Mouse (Mus musculus) forebrain, embryonic 15.5 days (tissue): Measurements from ENCODE around the gene Wfdc2. TPM values are rescaled to one million over a fixed set of nuclear protein-coding genes. Genes with fewer than 3 reads are reported as not detected.
A peak's percentile ranks its signal among the peaks of the same experiment; 100 is the strongest.

ENCODE experiments used
- ATAC-seq: fragments of 200-750 bp; cut with Nextera tagmentation; replicated peaks from 2 replicates; pipeline ENCODE4 v1.8.0; 2017; ENCODE audit warnings: mild to moderate bottlenecking, moderate TSS enrichment, moderate library complexity
- H3K27ac ChIP-seq: fragments of 300-500 bp; sonication (generic); replicated peaks from 2 replicates; pipeline ENCODE4 v1.5.1; 2015; ENCODE audit warnings: mild to moderate bottlenecking, inconsistent platforms
- H3K27me3 ChIP-seq: fragments of 300-500 bp; sonication (generic); 2 replicates; pipeline ENCODE4 v1.6.1; 2015; ENCODE audit warnings: inconsistent platforms
- H3K36me3 ChIP-seq: fragments of 300-500 bp; sonication (generic); 2 replicates; pipeline ENCODE4 v1.6.1; 2015; ENCODE audit warnings: mild to moderate bottlenecking, inconsistent platforms
- H3K4me1 ChIP-seq: fragments of 300-500 bp; sonication (generic); 2 replicates; pipeline ENCODE4 v1.6.1; 2015; ENCODE audit warnings: inconsistent platforms
- H3K4me2 ChIP-seq: fragments of 300-500 bp; sonication (generic); replicated peaks from 2 replicates; pipeline ENCODE4 v1.6.1; 2015; ENCODE audit warnings: mild to moderate bottlenecking, inconsistent platforms
- H3K4me3 ChIP-seq: fragments of 300-500 bp; sonication (generic); 2 replicates; pipeline ENCODE4 v1.5.1; 2015; ENCODE audit warnings: mild to moderate bottlenecking, inconsistent platforms
- H3K9ac ChIP-seq: fragments of 300-500 bp; sonication (generic); replicated peaks from 2 replicates; pipeline ENCODE4 v1.6.1; 2015; ENCODE audit warnings: mild to moderate bottlenecking, inconsistent platforms
- H3K9me3 ChIP-seq: fragments of 300-500 bp; sonication (generic); 2 replicates; pipeline ENCODE4 v1.6.1; 2016; ENCODE audit warnings: inconsistent platforms
- WGBS: fragments of 180-500 bp; shearing (Covaris S2); methylation state at CpG from one replicate; pipeline ENCODE4 v1.1.7; 2015; ENCODE audit warnings: mixed read lengths; 5-methylcytosine and 5-hydroxymethylcytosine counted together
- polyA plus RNA-seq: library from polyadenylated mRNA; unstranded; fragments of >200 nt; fragmentation: Nextera tagmentation; extraction: Ambion mirVana; gene quantifications from 2 replicates; pipeline ENCODE4 v1.2.1, GENCODE M21; 2015

Wfdc2 gene
- polyA plus RNA-seq: 4.3 and 4.5 TPM in 2 replicates

DNA sequence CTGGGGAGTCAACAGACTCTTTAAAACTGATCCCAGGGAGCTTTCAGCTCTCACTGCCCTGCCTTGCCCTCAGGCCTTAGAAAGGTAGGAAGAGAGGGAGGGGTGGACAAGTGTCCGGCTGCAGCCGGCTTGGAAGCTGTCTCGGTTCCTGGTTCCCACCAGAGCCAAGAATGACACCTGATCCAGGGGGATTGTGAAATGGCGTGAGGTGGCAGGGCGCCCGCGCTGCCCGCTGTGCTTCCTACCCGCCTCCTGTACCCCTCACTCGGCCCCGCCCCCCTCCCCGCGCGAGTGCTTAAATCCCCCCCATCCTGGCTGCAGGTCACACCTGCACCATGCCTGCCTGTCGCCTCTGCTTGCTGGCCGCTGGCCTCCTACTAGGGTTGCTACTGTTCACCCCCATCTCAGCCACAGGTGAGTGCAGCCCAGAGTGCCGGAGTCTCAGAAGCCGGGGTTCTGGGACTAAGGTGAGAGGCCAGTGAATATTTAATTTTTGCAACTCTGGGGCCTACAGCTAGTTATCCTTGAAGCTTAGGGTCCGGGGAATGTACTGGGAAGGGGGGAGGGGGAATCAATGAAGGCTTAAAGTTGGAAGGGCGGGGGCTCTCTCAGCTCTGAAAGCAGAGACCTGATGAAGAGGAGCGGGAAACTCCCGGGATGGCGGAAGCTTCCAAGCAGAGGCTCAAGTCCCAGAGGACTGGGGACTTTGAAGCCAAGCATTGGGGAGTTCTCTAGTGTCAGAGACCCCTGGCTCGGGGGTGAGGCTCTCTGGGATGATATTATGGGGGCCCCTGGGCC is at the start of gene Wfdc2:
TSS of gene Wfdc2 (plus strand) at position 23 of the 798 bp plus-strand sequence.
- peaks cover 18% of the 10 kb centered on the region for H3K4me1 ChIP-seq
- peaks cover 6% of the 10 kb centered on the region; the same call in 1 of the 2 replicates for H3K27me3 ChIP-seq
- H3K9ac ChIP-seq: peak within 1 kb of the TSS; percentile 53
- H3K4me2 ChIP-seq: peak within 1 kb of the TSS; percentile 99
- no peak for ATAC-seq
- H3K4me3 ChIP-seq: peak within 1 kb of the TSS; percentile 50
- no peak within 1 kb of the TSS for H3K27ac ChIP-seq
- 2% methylated on average over 24 of the region's 24 CpGs for WGBS
- H3K9me3 ChIP-seq: no peaks in the 10 kb centered on the region
- no peaks in the 10 kb centered on the region for H3K36me3 ChIP-seq

- Histone ChIP-seq H3K36me3 (no peaks in the 10 kb centered on the region), H3K9ac (no peak overlapping the region), H3K27me3 (no peaks in the 10 kb centered on the region), H3K9me3 (no peaks in the 10 kb centered on the region), H3K4me1 (peaks cover 1% of the 10 kb centered on the region; the same call in 1 of the 2 replicates), H3K4me2 (no peak overlapping the region), H3K4me3 (no peak overlapping the region), H3K27ac (no peak overlapping the region)
- no peak for ATAC-seq
- 77% methylated on average over 8 of the region's 8 CpGs for WGBS
These were observed 48.8 kb upstream of the Wfdc2 start for GRCm38 (mm10) chr2:164513389-164513788.

DNA sequence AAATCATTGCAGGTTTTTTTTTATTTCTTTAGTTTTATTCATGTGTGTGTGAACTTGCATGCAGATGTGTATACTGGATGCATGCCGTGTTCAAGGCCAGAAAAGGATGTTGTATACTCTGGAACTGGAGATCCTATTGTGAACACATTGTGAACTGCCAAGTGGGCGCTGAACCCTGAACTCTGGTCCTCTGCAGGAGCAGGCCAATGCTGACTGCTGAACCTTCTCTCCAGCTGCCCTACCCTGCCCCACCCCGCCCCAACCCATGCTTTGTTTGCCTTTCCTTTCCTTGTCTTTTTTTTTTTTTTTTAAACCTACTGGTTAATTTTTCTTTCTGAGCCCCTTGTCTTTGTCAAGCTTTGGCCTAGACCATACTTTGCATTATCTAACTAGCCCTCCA is 47.3 kb upstream of the Wfdc2 start:
- Histone ChIP-seq H3K9ac (no peak overlapping the region), H3K9me3 (no peaks in the 10 kb centered on the region), H3K4me2 (no peak overlapping the region), H3K4me3 (no peak overlapping the region), H3K4me1 (peaks cover 8% of the 10 kb centered on the region; the same call in 1 of the 2 replicates), H3K36me3 (no peaks in the 10 kb centered on the region), H3K27me3 (no peaks in the 10 kb centered on the region), H3K27ac (no peak overlapping the region)
- 88% methylated on average over 3 of the region's 3 CpGs for WGBS
- ATAC-seq: no peak

GRCm38 (mm10) chr2:164515897-164516296 is 46.3 kb upstream of the Wfdc2 start:
- ATAC-seq: no peak
- Histone ChIP-seq H3K9ac (no peak overlapping the region), H3K4me2 (no peak overlapping the region), H3K36me3 (no peaks in the 10 kb centered on the region), H3K4me1 (peaks cover 8% of the 10 kb centered on the region; the same call in 1 of the 2 replicates), H3K4me3 (no peak overlapping the region), H3K9me3 (no peaks in the 10 kb centered on the region), H3K27me3 (no peaks in the 10 kb centered on the region), H3K27ac (no peak overlapping the region)
- WGBS: 79% methylated on average over 9 of the region's 9 CpGs

- Histone ChIP-seq H3K4me1 (peaks cover 8% of the 10 kb centered on the region; the same call in 1 of the 2 replicates), H3K4me2 (no peak overlapping the region), H3K27ac (no peak overlapping the region), H3K27me3 (no peaks in the 10 kb centered on the region), H3K4me3 (no peak overlapping the region), H3K9ac (no peak overlapping the region), H3K9me3 (no peaks in the 10 kb centered on the region), H3K36me3 (no peaks in the 10 kb centered on the region)
- 88% methylated on average over 11 of the region's 11 CpGs for WGBS
- no peak for ATAC-seq
These were observed 45.6 kb upstream of the Wfdc2 start for GRCm38 (mm10) chr2:164516592-164516991.

DNA sequence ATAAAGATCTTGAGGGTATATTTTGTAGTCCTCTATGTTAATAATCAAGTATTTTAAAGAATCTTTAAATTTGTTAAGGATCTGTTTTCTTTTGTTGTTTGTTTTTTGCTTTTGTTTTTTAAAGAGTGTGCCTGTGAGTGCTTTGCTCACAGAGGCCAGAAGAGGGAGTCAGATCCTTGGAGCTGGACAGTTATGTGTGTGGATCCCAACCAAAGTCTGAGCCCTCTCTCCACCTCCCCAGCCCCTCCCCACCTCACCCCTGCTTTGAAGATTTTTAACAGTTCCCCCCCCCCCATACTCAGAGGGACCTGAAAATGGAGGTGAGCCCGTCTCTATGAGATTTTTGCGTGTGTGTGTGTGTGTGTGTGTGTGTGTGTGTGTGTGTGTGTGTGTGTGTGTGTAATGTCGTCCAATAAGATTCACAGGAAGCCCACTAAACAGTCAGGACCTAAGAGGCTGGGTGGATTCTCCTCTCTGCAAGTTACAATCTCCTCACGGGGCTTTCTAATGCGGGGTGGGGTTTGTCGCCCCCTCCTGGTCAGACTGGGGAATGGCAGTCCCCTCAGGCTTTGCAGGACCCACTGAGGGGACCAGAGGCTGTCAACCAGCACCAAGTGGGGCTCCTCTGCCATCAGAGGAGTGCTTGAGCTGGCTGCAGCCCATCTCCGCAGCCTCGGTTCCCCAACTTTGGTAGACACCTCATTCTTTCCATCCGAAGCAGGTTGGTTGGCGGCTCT is 44.6 kb upstream of the Wfdc2 start:
- no peak overlapping the region for H3K9ac ChIP-seq
- H3K27me3 ChIP-seq: no peaks in the 10 kb centered on the region
- H3K4me2 ChIP-seq: no peak overlapping the region
- peak overlapping the region; percentile 43; the same call in 1 of the 2 replicates for H3K27ac ChIP-seq
- no peaks in the 10 kb centered on the region for H3K9me3 ChIP-seq
- no peak for ATAC-seq
- 37% methylated on average over 9 of the region's 10 CpGs for WGBS
- peaks cover 12% of the 10 kb centered on the region; the same call in 1 of the 2 replicates for H3K4me1 ChIP-seq
- no peaks in the 10 kb centered on the region for H3K36me3 ChIP-seq
- no peak overlapping the region for H3K4me3 ChIP-seq

- Histone ChIP-seq H3K4me2 (no peak overlapping the region), H3K9ac (no peak overlapping the region), H3K27ac (peak overlapping the region; percentile 43), H3K27me3 (no peaks in the 10 kb centered on the region), H3K4me3 (no peak overlapping the region), H3K4me1 (peaks cover 12% of the 10 kb centered on the region; the same call in 1 of the 2 replicates), H3K36me3 (no peaks in the 10 kb centered on the region), H3K9me3 (no peaks in the 10 kb centered on the region)
- ATAC-seq: no peak
- WGBS: 41% methylated on average over 11 of the region's 11 CpGs
These were observed 43.7 kb upstream of the Wfdc2 start for GRCm38 (mm10) chr2:164518266-164519170.

- H3K4me1 ChIP-seq: peaks cover 12% of the 10 kb centered on the region; the same call in 1 of the 2 replicates
- ATAC-seq: no peak
- no peaks in the 10 kb centered on the region for H3K27me3 ChIP-seq
- no peaks in the 10 kb centered on the region for H3K36me3 ChIP-seq
- H3K4me2 ChIP-seq: no peak overlapping the region
- H3K9ac ChIP-seq: no peak overlapping the region
- H3K27ac ChIP-seq: peak overlapping the region; percentile 43; the same call in 1 of the 2 replicates
- no peaks in the 10 kb centered on the region for H3K9me3 ChIP-seq
- H3K4me3 ChIP-seq: no peak overlapping the region
- 55% methylated on average over 6 of the region's 6 CpGs for WGBS
These were observed 43.1 kb upstream of the Wfdc2 start for GRCm38 (mm10) chr2:164519171-164519526.

DNA sequence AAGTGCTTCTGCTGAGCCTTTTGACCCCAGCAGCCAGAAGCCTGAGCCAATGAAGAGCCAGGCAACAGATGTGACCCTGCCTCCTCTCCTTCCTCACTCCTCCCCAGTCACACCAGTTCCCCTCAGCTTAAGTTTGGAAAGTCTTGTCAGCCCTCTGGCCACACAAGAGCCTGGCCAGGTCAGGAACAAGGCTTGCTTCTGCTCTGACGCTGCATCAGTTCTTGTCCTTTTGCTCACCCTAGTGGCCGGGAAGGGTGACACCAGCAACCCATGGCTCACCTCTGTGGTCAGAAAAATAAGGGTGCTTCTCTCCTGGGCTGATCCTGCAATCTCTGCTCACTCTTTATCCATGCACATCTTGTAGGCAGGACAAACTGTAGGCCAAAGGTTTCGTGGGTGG is 41.4 kb upstream of the Wfdc2 start:
- H3K9me3 ChIP-seq: no peaks in the 10 kb centered on the region
- H3K9ac ChIP-seq: no peak overlapping the region
- H3K4me2 ChIP-seq: no peak overlapping the region
- H3K27me3 ChIP-seq: no peaks in the 10 kb centered on the region
- no peak for ATAC-seq
- H3K4me3 ChIP-seq: no peak overlapping the region
- H3K36me3 ChIP-seq: no peaks in the 10 kb centered on the region
- peaks cover 12% of the 10 kb centered on the region; the same call in 1 of the 2 replicates for H3K4me1 ChIP-seq
- H3K27ac ChIP-seq: no peak overlapping the region
- 15% methylated on average over 3 of the region's 3 CpGs for WGBS

DNA sequence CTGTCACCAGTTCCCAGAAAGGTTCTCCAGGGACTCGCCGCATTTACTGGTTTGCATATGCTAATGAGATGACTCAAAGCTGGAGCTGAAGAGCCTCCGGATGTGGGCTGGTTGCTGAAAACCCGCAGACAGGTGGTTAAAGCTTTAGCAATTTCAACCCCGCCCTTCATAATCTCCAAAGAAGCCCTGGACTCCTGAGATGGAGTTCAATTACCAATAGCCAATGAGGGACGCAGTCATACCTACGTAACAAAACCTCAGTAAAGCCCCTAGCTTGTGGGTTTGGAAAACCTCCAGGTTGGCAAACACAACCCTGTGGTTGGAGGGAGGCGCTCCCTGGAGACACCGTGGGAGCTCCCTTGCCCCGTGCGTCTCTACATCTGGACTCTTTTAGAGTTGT is 40.4 kb upstream of the Wfdc2 start:
- H3K9me3 ChIP-seq: no peaks in the 10 kb centered on the region
- no peak overlapping the region for H3K9ac ChIP-seq
- no peak for ATAC-seq
- no peak overlapping the region for H3K4me3 ChIP-seq
- 13% methylated on average over 11 of the region's 11 CpGs for WGBS
- H3K27ac ChIP-seq: no peak overlapping the region
- H3K4me1 ChIP-seq: peaks cover 12% of the 10 kb centered on the region; the same call in 1 of the 2 replicates
- no peaks in the 10 kb centered on the region for H3K36me3 ChIP-seq
- no peaks in the 10 kb centered on the region for H3K27me3 ChIP-seq
- H3K4me2 ChIP-seq: no peak overlapping the region

GRCm38 (mm10) chr2:164522280-164522679 is 39.9 kb upstream of the Wfdc2 start:
- no peaks in the 10 kb centered on the region for H3K36me3 ChIP-seq
- 29% methylated on average over 8 of the region's 8 CpGs for WGBS

More at GRCm38 (mm10) chr2:164522280-164522679, 39.9 kb upstream of the Wfdc2 start:
- H3K4me1 ChIP-seq: peaks cover 12% of the 10 kb centered on the region; the same call in 1 of the 2 replicates
- H3K9ac ChIP-seq: no peak overlapping the region
- H3K9me3 ChIP-seq: no peaks in the 10 kb centered on the region
- no peak for ATAC-seq
- no peak overlapping the region for H3K4me3 ChIP-seq
- H3K27ac ChIP-seq: no peak overlapping the region
- no peak overlapping the region for H3K4me2 ChIP-seq
- no peaks in the 10 kb centered on the region for H3K27me3 ChIP-seq
